Mouse (Mus musculus): Measurements from ENCODE around the gene Sh3pxd2b.

The Sh3pxd2b gene

DNA sequence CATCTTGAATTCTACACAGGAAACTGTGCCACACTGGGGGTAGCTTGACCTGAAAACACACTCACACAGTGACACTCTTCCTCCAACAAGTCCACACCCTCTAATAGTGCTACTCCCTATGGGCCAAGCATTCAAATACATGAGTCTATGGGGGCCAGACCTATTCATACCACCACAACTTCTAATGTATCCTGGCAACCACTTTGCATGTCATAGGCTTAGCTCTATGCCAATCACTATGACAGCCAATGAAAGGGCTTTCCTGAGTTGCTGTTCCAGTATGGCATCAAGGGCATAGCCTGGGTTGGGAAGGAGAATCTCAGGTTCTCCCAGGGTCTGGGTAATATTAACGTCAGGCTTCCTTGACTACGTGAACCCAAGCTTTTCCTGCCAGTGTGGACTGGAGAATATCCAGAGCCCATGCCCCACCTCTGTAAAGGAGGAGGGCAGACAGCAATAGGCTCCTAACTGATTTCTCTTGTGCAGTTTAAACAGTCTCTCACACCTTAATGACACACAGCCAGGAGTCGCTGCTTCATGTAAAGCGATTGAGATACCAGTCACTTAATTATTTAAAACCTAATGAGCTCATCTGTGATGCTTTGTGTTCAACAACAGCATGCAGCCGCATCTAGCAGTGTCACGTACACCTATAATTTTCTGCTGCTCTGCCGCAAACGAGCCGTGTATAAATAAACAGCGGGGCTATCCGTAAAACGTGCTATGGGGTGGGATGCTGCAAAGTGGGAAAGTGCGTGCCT, 25.8 kb downstream of the Sh3pxd2b start:
- ATAC-seq (ENCODE audit: low TSS enrichment) = 0 out of 2 replicates have a peak, but pooled peaks have one; percentile 31

DNA sequence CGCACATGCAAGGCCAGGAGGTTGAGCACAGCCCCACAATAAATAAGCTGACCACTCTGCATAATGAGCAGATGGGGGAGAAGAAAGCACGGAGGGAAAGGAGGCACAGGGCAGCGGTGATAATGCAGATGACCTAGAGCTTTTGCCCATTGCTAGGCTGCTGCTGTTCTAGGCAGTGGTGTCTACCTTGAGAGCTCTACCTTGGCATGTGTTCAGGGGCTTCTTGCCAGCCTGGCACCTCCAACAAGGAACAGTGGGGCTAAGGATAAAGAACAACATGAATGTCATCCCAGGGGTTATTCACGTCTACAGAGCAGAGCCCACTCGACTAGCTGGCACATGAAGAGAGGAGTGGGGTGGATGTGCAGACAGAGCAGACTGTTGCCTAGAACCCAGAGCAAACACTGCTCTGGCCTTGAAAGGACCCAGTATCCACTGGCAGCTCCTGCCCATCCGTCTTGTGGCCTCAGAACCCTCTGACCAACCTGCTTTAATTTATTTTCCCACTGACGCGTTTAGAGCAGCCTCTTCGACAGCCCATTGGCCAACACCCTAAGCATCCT, 26.5 kb downstream of the Sh3pxd2b start:
- no peak for ATAC-seq (ENCODE audit: low TSS enrichment)

DNA sequence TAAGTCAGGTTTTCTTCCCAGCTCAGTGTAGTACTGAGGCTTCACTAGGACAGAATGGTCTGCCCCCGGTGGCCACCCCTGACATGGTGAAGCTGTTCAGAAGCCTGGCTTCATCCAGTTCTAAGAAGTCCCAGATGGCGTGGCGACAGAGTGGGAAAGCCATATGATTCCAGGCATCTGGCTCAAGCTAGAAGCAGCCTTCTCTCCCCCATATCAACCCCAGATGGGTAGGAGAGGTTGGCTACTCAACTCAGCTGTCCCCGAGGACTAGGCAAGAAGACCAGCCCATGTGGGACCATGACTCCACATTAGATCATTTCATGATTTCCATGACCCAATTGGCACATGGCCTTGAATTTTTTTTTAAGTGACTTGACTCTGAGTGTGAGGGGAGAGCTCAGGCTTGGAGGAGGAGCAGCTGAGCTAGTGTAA, 27.5 kb downstream of the Sh3pxd2b start:
- ATAC-seq (ENCODE audit: low TSS enrichment) = peak; percentile 34; the same call in 1 of the 2 replicates

DNA sequence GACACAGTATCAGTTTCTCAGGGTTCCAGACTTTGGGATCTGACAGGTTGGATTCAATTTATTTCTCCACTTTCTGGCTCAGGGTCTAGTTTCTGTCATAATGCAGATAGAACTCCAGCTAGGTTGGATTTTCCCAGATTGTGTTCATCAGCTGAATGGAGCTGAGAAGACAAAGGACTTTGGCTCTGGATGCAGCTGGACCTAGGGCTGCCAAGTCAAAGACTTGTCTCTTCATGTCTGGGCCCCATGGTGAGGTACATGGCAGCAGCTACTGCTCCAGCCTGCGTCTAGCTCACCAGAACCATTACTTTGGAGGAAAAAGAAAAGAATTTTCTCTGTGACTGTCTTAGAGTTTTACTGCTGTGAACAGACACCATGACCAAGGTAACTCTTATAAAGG, 28.5 kb downstream of the Sh3pxd2b start:
- no peak for ATAC-seq (ENCODE audit: low TSS enrichment)

DNA sequence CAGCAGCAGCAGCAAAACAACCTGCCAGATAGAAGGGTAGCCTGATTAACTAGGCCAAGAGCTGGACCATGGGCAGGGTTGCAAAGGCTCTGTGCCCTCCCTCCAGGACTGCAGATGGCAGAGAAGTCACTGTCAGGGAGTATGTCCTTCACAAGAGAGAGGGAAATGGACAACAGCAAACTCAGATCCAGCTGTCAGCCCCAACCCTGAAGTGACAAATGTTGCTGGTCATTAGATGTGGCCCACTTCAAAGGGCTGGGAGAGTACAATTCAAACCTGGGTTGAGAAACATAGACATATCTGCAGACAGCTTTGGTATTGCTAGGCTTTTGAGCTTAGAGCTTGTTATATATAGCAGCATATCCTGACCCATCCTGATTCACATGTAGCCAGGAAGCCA, 32.3 kb downstream of the Sh3pxd2b start:
- no peak for ATAC-seq (ENCODE audit: low TSS enrichment)

DNA sequence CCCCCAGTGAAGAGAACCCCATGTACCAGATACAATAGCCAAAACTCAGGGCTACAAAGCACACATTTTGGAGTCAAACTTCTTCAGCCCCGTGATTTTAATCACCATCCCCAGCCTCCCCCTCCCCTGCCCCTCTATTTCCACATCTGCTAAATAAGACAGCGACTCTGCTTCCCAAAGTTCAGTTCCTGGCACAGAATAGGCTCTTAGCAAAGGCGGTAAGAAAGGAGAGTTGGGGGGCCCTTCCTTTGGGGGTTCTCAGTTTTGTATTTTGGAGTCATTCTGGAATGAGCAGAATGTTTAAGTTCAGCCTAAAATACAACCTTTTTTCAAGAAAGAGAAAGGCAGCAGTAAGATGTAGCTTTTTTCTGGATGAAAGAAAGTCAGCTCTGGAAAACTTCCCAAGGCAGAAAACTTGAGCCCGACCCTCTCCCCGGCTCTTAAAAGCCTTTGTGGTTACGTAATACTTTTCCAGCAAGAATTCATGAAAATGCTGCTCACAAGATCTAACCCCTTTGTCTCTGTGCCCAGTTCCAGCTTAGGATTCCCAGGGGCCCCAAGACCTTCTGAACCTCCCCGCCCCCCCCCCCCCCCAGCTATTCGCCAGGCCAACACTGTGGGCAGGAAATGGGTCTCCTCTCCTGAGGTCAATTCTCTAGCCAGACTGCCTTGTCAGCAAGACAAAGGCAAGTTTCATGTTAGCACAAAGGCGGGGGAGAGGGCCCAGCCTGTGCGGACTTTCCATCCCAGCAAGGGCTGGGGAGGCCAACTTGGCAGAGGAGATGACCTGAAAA, 35.9 kb downstream of the Sh3pxd2b start:
- ATAC-seq (ENCODE audit: low TSS enrichment) = peak; percentile 52; the same call in 1 of the 2 replicates

DNA sequence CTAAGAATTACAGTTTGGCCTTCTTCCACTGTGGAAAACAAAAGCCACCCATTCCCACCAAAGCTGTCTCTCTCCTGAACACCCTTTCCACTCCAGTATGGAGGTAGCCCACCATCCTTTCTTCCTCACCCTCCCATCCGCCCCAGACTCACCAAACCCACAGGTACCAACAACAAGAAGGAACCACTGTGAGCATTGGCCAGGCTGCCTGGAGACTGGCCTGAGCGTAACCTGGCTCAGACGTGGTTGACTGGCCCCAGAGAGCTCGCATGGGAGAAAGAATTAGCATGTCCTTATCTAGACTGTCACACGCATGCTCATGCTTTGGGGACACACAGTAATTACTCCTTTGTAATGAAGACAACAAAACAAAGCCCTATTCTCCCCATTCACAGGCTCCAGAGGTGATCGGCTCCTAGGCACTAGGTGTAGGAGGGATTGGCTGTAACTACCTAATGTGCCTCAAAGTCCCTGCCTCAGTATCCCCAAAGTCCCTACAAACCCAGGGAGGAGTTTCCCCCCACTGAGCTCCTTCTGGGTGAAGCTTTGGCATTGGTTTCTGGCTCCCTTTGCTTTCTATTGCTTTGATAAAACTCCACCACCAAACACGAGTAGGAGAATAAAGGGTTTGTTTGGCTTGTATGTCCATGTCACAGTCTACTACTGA, 36.6 kb downstream of the Sh3pxd2b start:
- no peak for ATAC-seq (ENCODE audit: low TSS enrichment)

DNA sequence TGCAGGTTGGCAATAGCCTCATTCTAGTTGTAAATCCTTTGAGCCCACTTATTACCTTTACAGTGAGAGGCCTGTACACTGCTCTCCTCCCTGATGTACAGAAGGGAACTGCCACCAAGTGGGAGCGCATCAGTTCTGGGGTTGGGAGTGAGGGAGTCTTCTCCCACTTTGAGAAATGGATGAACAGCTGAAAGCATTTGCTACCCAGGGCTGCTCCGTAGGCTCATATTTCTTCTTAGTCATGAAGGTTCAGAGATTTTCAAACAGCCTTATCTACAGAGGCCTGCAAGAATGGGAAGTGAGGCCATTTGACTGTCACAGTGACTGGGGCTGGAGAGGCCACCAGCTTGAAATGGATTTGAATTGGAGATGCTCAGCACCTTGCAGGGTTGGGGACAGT, 38.4 kb downstream of the Sh3pxd2b start:
- ATAC-seq (ENCODE audit: low TSS enrichment) = no peak

DNA sequence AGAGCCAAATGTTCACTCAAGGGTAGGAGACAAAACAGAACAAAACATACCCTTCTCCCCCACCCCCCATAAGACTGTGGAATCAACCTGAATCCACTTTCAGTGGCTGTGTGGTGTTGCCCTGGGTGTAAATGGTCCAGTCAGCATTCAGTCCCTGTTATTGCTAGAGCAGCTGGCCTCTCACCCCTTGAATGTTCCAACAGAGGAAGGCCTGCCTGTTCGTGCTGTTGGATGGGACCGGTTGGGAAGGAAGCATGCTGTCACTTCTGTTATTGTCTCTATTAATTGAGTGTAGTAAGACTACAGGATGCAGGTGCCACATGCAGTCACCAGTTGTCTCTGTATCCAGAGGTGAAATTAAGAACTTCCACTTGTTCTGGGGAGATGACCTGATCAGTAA, 40.4 kb downstream of the Sh3pxd2b start:
- ATAC-seq (ENCODE audit: low TSS enrichment) = no peak

DNA sequence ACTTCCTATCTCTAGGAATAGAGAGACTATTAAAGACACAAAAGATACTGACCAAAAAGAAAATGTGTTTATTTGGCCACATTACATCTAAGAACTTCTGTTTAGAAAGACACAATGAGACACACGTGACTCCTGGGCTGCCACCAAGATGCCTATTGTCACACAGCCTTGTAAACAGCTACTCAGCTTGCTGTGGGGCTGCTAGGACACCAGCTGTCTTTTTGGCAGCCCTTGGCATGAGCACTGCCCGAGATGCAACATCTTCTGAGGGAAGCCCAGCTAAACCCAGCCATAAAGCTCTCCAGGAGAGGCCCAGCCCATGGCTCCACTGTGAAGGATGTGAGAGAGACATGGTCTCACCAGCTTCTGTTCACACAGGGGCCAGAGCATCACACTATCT, 45.5 kb downstream of the Sh3pxd2b start:
- ATAC-seq (ENCODE audit: low TSS enrichment) = no peak

DNA sequence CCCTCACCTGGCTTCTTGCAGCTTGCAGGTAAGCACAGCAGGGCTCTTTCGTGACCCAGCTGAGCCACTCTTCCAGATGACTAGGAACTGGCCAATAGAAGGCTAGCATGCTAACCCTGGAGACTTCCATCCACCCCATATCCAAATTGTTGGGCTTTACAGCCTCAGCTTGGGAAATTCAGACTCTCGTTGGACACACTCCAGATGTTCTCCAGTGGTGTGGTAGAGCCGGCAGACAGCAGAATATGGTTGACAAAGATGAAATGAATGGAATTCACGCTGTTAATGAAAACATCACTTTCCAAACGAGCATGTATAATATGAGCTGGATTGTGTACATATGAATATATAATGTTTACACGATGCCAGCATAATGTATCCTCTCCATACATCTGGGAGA, 48.2 kb downstream of the Sh3pxd2b start:
- ATAC-seq (ENCODE audit: low TSS enrichment) = no peak

DNA sequence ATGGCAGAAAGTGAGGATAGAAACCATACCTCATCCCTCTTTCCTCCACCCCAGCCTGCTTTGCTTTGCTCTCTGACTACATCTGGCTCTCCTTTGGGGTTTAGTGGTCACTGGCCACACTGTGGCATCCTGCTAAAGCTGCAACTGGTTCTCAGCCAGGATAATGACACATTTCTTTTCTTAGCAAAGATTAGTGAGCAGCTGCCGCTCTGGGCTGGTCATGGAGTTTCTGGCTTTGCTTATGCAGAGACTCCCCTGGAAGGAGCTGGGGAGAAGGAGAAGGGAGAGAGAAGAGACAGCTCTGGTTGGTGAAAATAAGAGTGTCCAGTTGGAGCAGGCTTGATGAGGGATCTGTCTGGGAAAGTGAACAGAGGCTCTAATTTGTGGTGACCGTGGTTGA, 50.8 kb downstream of the Sh3pxd2b start:
- ATAC-seq (ENCODE audit: low TSS enrichment) = no peak

DNA sequence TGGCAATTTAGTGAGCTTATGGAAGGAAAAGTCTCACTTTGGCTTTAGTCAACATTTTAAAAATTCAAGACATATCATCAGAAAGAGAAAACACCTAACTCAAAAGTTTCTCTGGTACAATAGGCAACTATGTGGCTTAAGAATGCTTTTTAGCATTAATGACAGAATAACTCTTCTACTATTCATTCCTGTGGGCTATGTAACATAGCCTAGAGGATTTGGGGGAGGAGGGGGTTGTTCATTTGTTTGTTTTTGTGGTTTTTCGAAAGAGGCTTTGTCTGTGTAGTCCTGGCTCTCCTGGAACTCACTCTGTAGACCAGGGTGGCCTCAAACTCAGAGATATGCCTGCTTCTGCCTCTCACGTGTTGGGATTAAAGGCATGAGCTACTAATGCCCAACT, 51.6 kb downstream of the Sh3pxd2b start:
- no peak for ATAC-seq (ENCODE audit: low TSS enrichment)

DNA sequence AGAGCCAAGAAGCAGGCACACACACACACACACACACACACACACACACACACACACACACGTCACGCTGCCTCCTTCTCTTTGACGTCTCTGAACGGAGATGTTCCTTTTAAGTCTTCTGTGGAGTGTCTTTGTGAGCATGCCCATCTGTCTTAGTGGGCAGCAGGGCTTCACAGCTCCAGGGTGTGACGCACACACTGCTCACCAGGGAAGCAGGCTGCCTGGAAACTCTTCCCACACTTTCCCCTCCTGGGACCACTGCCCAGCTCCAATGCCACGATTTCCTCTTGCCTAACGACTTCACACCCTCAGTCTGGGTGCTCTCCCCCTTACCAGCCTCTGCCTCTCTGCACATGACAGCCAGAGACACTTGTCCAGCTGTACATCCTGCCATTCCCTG, 55.1 kb downstream of the Sh3pxd2b start:
- ATAC-seq (ENCODE audit: low TSS enrichment) = peak; percentile 91

DNA sequence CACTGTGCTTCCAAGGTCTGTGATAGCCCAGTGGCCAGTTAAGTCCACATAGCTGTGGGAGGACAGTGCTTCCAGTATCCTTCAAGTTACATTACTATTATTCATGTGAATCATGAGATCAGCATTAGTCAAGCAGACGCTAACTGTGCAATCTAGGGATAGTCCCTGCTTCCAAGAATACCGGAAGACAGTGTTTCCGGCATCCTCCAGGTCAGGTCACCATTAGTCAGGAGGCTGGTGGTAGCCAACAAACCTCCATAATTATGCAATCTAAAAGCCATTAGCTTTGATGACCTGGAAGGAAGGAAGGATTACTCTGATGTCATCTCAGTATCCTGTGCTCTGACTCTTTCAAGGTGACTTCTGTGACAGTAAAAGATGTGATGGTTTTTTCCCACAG, 57.1 kb downstream of the Sh3pxd2b start:
- no peak for ATAC-seq (ENCODE audit: low TSS enrichment)

DNA sequence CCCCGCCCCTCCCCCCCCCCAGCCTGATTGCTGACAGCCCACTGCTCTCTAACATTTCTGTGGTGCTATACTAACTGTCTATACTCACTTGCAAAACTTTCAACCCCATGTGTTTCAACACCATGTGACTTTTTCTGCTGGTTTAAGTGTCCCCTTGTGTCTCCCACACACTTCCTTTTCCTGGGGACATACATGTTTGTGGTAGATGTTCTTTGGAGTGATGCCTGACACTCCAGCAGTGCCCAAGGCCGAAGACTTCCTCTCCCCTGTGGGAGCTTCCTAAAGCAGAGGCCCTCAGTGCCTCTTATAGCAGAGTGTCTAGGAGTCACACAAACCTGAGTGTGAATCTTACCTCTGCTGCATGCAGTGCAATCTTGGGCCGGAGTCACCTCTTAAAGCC, 60.2 kb downstream of the Sh3pxd2b start:
- no peak for ATAC-seq (ENCODE audit: low TSS enrichment)

DNA sequence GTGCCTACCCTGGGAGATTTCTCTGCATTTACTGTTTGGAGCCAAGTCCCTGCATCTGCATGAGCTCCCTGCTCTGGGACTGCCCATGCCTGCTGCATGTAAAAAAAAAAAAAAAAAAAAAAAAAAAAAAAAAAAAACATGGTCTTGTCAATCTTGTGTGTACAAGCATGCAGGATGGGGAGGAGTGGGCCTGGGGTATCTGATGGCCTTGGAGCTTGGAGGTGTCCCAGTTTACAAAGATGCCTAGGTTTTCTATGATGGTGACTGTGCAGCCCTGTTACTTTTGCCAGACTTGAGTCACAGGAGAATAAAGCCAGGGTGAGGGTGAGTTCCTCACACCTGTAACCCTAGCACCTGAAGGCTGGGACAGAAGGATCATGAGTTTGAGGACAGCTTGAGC, 61.4 kb downstream of the Sh3pxd2b start:
- no peak for ATAC-seq (ENCODE audit: low TSS enrichment)

DNA sequence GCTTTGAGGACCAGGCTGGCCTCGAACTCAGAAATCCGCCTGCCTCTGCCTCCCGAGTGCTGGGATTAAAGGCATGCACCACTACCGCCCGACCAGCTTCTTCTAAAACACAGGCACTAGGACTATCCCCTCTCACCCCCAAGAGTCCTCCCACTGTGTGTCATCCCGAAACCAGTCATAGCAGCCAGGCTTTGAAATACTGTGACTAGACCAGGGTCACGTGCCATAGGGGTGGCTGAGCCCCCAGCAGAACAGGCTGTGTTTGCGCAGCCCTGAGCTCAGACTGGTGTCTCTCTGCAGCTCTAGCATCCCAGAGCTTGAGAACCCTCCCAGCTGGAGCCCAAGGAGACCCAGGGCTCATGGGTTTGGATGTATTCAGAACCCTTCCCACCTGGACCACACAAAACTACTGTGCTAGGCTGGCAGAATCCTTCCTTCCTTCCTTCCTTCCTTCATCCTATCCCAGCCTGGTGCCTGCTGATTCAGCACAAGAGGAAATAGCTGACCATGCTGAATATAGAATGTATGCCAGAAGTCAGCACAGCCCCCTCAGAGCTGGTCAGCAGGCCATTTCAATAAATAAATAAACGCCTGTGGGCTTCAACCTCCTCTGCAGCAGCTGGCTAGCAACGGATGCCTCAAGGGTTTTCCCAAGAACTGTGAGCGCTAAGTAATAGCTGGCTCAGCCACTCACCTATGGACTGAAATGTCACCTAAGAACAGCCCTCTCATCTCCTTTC, 62.4 kb downstream of the Sh3pxd2b start:
- ATAC-seq (ENCODE audit: low TSS enrichment) = 0 out of 2 replicates have a peak, but pooled peaks have one; percentile 5

DNA sequence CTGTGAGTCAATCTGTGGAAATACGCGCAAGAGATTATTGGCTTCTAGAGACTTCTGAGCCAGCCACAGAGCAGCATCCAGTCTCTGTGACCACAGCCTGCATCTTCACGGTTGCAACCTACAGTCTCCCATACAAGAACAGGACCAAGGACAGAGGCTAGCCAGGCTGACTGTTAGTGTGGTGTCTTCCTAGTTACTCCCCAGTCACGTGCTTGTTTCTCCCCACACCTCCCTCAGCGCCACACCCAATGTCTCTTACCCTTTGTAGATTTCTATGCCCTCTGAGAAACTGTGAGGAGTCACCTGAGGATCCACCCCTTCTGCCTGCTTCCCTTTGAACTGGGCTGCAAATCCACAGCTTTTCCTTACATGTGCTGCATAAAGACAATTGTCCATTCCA, 72.4 kb downstream of the Sh3pxd2b start:
- no peak for ATAC-seq (ENCODE audit: low TSS enrichment)

DNA sequence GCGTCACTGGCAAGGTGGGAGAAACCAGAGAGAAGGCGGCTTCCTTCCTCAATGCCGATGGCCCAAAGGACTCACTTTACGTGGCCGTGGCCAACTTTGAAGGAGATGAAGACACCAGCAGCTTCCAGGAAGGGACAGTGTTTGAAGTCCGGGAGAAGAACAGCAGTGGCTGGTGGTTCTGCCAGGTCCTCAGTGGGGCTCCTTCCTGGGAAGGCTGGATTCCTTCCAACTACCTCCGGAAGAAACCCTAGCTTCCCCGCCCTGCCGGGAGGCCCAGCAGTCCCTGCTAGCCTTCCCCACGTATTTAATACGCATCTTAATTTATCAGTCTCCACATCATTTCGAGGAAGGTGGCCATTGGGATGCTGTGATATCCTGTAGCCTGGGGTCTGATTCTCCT, 75.7 kb downstream of the Sh3pxd2b start:
- ATAC-seq (ENCODE audit: low TSS enrichment) = no peak

DNA sequence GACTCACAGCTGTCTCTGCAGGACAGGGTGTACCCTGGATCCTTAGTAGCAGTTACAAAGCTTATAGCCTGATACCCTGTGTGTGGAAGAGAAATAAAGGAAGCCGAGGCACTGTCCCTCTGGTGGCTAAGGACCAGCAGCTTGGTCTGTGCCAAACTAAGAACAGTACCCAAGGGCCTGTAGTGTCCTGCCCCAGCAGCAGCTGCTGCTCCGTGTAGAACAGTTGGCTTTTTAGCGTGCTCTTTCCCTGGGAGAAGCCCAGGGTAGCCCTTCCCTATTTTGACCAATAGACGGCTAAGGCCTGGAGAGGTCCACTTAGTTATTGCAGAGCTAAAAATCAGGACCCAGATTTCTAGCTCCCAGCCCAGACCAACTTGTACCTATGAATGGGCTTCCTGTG, 77.0 kb downstream of the Sh3pxd2b start:
- ATAC-seq (ENCODE audit: low TSS enrichment) = no peak
